Mouse (Mus musculus): ENCODE data around the gene Ccdc158. TPM values are rescaled to one million over a fixed set of nuclear protein-coding genes. Genes with fewer than 3 reads are reported as not detected.

Ccdc158 gene
- total RNA-seq (2021): under 1 TPM; 0.46 to 0.92 TPM
- long read RNA-seq, partial matches to known transcripts: 0 of 2 reads
- long read RNA-seq, other reads (novel, unspliced or antisense): 2 of 2 reads

DNA sequence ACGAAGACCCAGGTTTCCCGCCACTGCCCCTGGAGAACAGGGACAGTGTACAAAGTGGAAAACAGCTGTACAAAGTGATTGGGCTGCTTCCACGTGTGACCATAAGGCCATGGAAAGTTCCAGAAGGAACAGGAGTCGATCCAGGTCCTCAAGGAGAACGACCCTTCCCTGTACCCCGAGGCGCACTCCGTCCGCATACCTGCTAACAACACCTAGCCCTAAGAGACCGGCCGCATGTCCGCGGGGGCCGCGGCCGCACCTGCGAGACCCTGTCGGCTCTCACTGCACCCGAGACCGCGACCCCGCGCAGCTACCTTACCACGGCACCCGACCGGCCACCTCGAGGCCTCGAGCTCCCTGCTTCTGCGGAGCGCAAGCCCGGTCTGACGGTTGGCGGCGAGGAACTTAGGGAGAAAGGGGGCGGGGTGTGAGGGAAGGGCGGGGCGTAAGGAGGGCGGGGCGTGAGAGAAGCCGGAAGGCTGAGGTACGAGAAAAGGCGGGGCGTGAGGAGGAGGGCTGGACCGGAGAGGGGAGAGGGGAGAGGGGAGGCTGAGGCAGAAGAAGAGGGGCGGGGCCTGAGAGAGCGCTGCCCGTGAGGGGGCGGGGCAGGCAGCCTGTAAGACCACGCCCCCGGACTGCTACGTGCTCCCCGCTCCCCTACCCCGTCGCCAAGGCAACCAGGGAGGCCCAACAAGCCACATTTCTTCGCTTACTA lies at the start of gene Ccdc158:
Gene Ccdc158, minus strand, starts transcription at position 413 of the 715 bp plus-strand sequence.
- peak; percentile 19 to 60 for DNase-seq (ENCODE audit: low spot score in 2 of 2)

DNA sequence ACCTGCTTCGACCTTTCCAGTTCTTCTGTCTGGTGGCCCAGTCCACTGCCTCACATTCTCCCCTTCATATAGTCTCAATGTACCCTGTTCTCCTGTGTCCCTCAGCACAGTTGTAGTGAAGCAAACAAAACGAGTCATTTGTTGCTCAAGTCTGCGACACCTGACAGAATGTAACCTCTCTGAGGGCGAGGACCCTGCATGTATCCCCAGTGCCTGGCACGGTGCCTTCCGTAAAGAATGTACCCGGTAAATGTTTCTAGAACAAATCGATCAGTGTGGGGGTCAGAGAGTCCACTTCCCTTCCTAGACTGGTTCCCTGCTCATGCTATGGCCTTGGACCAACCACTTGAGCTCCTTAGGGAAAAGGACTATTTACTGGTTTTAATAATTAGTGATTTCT lies 46.5 kb upstream of the Ccdc158 start:
- no peak for DNase-seq (ENCODE audit: low spot score in 2 of 2)

DNA sequence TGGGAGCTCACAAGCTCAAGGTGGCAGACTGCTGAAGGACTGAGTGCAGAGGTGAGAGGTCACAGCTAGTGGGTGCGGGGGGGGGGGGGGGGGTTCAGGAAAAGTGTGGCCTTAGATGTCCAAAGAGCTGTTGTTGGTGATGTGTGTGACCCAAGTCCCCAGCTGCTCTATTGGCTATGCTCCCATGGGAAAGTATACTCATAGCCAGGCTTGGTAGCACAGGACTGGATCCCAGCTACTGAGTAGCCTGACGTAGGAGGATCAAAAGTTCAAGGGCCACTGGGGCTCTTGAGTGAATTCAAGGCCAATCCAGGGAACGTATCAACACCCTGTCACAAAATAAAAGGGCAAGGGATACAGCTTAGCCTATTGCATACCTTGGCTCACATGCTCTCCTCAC lies 43.8 kb upstream of the Ccdc158 start:
- no peak for DNase-seq (ENCODE audit: low spot score in 2 of 2)

DNA sequence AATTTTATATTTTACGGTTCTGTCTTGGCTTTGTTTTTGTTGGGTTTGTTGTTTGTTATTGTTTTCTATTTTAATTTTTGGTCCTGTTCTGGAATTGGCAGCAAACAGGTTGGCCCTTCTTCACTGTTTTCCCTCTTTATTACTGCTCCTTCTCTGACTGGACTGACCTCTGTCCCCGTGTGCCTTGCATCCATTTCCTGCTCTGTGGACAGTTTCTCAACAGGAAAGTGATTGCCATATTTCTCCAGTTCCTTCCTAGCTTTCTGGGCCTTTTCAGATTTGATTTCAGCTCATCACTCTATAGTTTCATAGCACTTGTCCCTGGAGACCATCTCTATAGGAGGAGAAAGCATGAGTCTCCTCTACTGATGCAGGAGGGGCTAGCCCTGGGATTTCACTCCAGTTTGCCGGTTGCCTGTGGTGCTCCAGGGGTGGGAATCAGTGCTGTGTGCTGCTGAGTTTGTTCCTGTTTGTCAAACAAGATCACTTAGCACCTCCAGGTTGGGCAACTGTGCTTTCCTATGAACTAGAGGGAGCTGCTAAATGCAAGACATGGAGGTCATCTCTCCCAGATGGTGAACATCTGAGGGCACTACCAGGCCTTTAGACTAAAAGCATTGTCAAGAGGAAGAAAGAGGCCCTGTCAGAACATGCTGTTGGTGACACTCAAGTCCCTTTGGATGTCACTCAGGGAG lies 42.7 kb upstream of the Ccdc158 start:
- DNase-seq (ENCODE audit: low spot score in 2 of 2): no peak

DNA sequence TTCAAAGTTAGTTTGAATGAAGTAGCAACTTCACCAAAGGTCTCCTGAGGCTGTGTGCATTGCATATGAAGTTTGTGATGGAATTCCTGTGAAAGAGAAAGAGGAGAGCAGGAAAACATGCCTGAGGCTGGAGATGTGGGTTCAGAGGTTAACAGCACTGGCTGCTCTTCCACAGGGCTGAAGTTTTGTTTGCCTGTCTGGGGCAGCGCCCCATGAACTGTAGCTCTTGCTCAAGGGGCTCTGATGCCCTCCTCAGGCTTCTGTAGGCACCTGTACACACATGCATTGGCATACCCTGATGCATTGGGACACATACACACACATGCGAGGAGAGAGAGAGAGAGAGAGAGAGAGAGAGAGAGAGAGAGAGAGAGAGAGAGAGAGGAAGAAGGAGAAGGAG lies 40.8 kb upstream of the Ccdc158 start:
- DNase-seq (ENCODE audit: low spot score in 2 of 2): no peak

DNA sequence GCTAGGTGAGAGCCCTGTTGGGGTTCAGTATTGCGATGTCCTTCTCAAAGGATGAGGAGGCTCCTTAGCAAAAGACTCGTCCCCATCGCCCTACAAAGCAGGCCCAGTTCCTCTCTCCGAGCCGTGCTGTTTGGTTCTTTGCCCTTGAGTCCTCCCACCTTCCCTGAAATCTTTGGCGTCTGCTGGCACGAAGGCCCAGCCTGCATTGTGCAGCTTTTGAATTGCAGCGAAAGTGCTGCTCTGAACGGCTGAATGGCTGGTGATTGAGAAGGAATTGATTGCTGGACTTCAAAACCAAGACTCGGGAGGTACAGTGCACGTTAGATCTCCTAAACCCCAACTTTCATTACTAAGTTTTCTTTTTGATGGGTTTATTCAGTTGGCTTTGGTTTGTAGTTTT lies 40.2 kb upstream of the Ccdc158 start:
- peak in 1 of 2 experiments; percentile 14 for DNase-seq (ENCODE audit: low spot score in 2 of 2)

DNA sequence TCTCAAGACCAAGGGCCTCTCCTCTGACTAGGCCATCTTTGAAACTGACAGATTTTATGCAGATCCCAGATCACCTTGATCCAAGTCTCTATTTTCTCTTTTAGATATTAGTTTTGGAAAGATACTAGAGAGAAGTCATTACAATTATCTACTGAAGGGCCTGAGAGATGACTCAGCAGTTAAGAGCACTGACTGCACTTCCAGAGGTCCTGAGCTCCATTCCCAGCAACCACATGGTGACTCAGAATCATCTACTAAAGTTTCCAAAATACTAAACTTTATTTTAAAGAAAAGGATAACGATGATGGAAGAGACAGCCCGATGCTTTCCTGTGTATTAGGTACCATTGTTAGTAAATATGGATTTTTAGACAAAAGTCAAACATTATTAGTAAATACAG lies 39.8 kb upstream of the Ccdc158 start:
- no peak for DNase-seq (ENCODE audit: low spot score in 2 of 2)

DNA sequence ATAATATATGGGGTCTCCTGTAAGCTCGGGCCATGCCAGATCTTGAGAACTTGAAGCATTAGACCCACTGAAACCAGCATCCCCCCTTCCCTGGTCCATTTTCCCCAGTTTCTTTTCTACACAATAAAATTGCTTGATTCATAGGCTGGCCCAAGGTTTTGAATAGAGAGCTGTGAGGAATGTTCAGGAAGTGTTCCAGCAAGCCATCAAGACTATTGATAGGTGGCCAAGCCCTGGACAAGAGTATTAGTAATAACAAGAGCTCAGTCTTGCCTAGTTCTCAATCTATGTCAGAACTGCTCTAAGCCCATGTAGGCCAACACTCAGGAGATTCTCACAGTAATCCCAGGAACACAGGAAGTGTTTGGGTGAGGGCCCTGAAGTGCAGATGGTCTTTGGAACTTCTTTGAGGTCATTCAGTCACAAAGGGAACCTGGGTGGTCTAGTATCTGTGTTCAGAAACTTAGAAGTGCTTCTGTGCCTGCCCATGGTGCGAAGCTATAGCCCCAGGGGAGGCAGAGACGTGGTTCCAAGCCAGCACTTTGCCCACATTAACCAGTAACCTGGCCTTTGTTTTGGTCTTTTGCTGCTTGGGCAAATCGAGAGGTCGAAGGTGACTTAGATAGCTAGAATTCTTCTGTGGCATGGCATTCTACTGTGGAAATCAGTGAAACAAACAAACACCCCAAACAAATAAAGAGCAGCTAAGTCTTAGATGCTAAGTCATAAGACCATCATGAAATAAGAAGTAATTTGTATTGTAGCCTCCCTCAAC lies 37.7 kb upstream of the Ccdc158 start:
- DNase-seq (ENCODE audit: low spot score in 2 of 2): peak in 1 of 2 experiments; percentile 14

DNA sequence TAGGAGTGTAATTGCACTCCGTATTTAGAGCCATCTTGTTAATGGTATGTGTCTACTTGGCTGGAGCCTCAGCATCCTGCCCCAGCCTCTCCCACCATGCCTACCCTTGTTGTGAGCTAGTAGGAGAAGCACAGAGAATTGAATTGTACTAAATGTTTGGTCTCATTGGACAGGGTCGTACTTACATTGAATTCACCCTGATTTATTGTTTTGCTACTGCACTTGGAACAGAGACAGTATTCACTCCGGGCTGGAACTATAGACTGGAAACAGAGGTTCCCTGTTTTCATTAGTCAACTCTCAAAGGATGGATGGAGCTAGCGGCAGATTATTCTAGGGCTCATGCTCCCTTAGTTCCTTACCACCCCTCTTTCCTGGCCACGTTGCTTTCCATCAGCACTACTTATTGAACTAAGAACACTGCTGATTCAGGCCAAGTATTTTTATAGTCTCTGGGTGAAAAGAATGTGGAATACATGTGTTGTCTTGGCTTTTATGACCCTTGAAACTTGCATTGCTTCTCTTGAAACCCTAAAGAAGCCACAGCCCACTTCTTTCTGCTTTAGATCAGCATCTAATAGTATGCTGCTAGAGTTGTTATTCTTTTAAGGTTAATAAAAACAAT lies 36.7 kb upstream of the Ccdc158 start:
- no peak for DNase-seq (ENCODE audit: low spot score in 2 of 2)

DNA sequence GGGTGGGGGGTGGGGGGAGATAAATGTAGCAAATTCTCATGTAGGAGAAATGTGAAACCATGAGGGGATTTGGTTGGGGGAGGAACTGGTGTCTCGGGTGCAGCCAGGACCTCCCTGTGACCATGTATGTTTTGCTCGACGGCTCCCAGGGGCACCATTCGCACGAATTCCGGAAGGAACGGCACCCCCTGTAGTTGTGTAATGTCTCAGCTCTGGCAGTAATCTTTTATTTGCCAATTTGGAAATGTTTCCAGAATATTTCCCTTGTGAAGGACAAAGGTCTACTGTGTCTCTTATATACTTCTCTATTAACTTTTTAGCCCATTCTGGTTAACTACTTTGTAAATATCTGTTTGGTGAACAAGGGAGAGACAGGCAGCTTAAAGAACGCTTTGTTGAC lies 35.7 kb upstream of the Ccdc158 start:
- DNase-seq (ENCODE audit: low spot score in 2 of 2): no peak

DNA sequence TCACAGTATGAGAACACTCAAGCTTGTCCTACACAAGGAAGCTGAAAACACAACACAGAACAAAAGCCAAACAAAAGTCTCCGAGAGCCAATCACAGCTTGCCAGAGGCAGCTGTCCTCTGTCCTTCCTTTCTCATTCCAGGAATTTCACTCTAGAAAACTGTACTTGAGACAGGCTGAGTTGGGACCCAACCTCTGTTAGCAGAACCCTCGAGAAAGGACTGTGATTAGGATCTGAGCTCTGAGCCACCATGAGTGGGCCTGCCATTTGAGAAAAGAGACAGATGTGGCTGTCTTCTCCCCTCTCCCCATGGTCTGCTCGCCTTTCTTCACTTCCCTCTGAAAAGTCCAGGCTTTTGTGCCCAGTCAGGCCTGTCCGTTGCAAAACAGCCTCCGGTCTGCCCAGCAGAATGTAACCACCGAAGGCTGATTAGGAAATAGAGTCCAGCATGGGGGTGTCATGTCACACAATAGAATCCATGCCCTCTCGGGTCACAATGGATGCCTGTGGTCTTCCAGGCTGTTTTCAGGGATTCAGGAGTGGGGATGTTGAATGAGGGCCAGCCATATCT lies 32.9 kb upstream of the Ccdc158 start:
- no peak for DNase-seq (ENCODE audit: low spot score in 2 of 2)

DNA sequence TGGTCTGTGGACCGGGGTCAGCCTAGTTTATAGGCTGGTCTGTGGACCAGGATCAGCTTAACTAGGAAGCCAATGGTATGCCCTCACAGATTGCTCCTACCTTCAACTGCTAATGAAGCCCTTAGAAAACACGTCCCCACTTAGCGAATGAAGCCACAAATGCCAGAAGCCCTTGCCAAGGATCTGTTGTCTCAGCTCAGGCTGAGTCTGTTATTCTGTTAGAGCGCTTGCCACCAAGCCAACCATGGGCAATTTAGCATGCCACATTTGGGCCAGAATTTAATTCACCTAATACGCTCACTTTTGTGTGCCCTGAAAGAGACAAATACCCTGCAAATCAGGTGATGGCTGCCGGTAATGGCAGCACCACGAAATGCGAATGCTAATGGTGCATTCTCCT lies 28.6 kb upstream of the Ccdc158 start:
- DNase-seq (ENCODE audit: low spot score in 2 of 2): peak in 1 of 2 experiments; percentile 30

DNA sequence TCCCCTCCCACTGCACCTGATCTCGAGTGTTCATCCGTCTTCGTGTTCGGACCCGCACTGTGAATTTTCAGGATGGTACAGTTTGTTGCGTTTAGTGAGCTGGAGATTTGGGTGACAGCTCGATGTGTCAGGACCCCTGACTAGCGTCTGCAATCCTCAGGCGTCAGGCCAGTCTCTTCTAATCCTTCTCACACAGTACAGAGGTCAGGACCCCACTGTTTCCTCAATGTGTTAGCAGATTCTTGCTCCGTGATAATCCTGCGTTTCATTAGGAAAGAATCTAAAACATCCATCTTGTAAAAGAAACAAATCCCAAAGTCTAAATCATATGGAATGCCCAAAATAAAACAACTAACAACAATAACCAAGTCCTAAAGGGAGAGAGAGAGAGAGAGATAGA lies 26.7 kb upstream of the Ccdc158 start:
- no peak for DNase-seq (ENCODE audit: low spot score in 2 of 2)

DNA sequence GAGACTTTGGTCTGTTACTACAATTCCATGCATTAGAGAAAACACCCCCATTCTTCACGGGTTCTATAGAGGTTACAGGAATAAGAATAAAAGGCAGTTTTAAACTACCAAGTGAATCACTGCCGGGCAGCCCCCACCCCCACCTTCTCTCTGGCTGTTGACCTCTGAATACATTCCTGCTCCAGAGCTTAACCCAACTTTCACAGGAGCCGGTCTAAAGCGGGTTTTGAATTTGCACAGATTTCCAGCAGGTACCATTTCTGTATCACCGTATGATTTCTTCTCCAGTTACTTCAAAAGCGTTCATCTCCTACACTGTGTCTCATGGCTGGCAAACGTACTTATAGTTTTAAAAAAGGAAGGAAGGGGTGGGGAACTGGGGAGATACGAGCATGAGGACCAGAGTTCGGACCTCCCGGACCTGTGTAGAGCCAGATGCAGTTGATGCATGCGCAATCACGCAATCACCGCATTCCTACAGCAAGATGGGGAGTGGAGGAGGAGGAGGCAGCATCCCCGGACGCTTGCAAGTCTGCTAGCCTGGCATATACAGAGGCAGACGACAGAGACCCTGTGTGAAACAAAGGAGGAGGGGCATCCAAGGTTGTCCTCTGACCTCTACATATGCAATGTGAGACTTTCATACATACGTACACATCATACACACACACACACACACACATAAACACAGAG lies 23.9 kb upstream of the Ccdc158 start:
- no peak for DNase-seq (ENCODE audit: low spot score in 2 of 2)

DNA sequence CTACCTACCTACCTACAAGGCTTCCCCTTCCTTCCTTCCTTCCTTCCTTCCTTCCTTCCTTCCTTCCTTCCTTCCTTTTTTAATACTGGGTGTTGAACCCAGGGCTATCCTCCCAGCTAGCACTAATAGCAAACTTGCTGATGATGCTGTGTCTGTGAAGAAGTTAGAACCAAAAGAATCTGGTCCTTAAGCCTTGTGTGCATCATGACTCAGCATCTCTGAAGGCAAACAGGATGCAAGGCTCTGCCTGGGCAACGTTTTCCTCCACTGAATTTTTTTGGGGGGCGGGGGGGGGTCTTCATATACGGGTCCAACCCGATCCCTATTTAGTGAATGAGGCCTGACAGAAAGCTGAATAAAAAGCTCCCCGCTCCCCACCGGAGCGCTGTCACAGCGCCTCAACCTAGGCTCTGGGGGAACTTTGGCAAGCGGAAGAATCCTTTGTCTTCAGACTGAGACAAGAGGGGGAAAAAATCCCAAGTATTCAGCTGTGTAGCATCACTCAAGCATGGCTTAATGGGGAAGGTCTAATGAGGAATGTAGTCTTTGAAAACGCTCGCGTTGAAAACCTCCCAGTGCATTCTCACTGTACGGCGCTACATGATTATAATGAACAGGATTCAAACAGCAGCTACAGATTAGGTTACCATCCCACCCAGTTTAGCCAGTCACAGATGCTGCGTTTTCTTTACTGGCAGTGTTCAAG lies 23.2 kb upstream of the Ccdc158 start:
- DNase-seq (ENCODE audit: low spot score in 2 of 2): peak in 1 of 2 experiments; percentile 15

DNA sequence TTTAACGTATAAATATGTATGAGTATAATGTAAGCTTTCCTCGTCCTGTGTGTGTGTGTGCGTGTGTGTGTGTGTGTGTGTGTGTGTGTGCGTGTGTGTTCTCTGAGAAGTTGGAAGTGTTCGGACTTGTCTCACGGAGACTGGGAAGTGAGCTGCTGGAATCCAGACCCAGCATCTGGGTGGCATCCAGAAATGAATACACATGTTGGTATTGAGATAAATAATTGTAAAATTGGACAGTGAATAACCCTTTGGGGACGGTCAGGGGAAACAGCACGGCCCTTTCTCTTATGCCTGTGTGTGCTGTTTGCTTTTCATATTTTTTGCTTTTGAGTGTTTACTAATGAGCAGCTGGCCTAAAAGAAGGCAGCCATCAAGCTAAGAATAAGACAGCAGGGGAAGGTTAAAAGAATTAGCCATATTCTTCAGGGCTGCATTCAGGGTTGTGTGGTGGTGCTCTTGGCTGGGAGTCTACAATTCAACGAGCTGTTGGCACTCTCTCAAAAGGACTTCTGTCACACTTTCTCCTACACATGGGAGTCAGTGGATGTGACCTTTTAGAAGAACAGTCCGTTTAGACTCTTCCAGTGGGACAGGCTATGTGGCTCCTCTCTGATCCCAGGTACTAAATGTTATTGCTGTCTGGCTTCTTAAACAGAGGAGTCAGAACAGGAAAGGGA lies 19.4 kb upstream of the Ccdc158 start:
- no peak for DNase-seq (ENCODE audit: low spot score in 2 of 2)

DNA sequence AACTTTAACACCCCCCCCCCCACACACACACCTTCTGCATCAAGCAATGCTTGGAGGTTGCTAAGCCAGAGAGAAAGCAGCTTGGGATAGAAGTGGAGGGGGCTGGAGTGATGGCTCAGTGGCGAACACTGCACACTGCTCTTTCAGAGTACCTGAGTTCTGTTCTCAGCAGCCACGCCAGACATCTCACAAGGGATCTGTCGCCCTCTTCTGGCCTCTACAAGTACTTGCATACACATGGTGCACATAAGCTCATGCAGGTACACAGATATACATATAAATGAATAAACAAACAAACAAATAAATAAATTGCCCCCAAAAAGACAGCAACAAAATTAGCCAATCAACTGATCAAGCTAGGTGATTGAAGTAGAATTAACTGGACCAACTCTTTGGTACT lies 18.7 kb upstream of the Ccdc158 start:
- DNase-seq (ENCODE audit: low spot score in 2 of 2): no peak

DNA sequence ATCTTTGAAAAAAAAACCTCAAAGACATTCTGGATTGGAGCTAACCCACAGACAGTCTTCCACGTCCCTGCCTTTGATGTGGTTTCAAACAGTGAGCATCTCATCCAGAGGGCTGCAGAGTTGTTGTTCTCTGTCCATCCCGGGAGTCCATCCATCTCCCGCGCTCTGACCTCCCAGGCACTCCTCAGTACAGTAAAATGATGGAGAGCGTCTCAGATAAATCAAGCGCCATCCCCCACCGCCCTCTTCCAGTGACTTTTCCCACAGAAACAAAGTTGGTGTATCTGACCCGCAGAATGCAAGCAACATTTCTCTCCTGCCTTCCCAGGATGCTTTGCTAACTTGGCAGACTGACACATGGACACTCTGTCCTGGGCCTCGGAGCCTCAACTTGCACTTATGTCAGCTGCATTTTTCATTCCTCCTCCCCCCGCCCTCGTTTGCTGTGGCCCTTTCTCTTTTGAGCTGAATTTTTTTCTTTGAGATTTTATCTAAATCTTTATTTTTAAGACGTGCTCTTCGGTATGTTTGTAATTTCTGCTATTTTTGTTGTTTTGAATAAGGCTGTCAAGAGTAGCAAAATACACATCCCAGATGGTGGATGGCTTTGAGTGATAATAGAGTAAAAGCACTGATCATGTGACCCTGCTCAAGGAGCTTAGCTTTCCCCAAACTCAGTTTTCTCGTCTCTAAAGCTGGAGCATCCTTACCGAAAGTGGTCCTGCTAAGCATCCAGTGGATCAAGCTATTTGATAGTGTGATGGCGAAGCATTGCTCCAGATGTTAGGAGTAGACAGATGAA lies 17.3 kb upstream of the Ccdc158 start:
- no peak for DNase-seq (ENCODE audit: low spot score in 2 of 2)

DNA sequence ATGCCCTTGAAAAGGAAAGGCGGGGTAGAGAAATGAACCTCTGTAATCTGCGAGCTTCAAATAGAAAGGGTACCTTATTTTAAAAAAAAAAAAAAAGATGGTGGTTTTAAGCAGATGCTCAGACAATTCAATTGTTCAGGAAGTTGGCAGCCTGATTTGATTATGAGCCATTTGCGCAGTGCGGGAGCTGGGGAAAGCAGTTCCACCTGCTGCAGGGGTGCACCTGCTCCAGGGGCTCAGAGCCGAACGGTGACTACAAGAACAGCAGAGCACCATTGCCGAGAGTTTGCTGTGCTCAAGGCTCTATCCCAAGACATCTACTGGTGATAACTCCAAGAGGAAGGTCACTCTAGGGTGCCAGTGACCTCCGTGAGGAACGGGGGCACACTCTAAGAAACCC lies 13.5 kb upstream of the Ccdc158 start:
- no peak for DNase-seq (ENCODE audit: low spot score in 2 of 2)
